Mouse (Mus musculus) hindbrain, embryonic 12.5 days (tissue): ENCODE results near the gene Snai1. TPM values are rescaled to one million over a fixed set of nuclear protein-coding genes. Genes with fewer than 3 reads are reported as not detected.

ENCODE experiments used
- ATAC-seq: fragments of 200-750 bp; cut with Nextera tagmentation; 2 replicates; pipeline ENCODE4 v1.8.0; 2017; ENCODE audit warnings: moderate TSS enrichment; ENCODE audit not compliant: low FRiP score
- H3K27ac ChIP-seq: fragments of 300-500 bp; sonication (generic); 2 replicates; pipeline ENCODE4 v1.5.1; 2016; ENCODE audit warnings: mild to moderate bottlenecking
- H3K27me3 ChIP-seq: fragments of 300-500 bp; sonication (generic); 2 replicates; pipeline ENCODE4 v1.6.1; 2016; ENCODE audit warnings: mild to moderate bottlenecking
- H3K36me3 ChIP-seq: fragments of 300-500 bp; sonication (generic); 2 replicates; pipeline ENCODE4 v1.6.1; 2016; ENCODE audit warnings: mild to moderate bottlenecking
- H3K4me1 ChIP-seq: fragments of 300-500 bp; sonication (generic); 2 replicates; pipeline ENCODE4 v1.6.1; 2016
- H3K4me2 ChIP-seq: fragments of 300-500 bp; sonication (generic); replicated peaks from 2 replicates; pipeline ENCODE4 v1.6.1; 2016; ENCODE audit warnings: mild to moderate bottlenecking
- H3K4me3 ChIP-seq: fragments of 300-500 bp; sonication (generic); 2 replicates; pipeline ENCODE4 v1.5.1; 2016; ENCODE audit warnings: mild to moderate bottlenecking
- H3K9ac ChIP-seq: fragments of 300-500 bp; sonication (generic); 2 replicates; pipeline ENCODE4 v1.6.1; 2016; ENCODE audit warnings: mild to moderate bottlenecking, moderate library complexity
- H3K9me3 ChIP-seq: fragments of 300-500 bp; sonication (generic); replicated peaks from 2 replicates; pipeline ENCODE4 v1.6.1; 2016; ENCODE audit warnings: mild to moderate bottlenecking
- WGBS: fragments of 180-500 bp; shearing (Covaris S2); methylation state at CpG from one replicate; pipeline ENCODE4 v1.1.7; 2016; 5-methylcytosine and 5-hydroxymethylcytosine counted together
- polyA plus RNA-seq: library from polyadenylated mRNA; unstranded; fragments of >200 nt; fragmentation: Nextera tagmentation; extraction: Ambion mirVana; gene quantifications from 2 replicates; pipeline ENCODE4 v1.2.1, GENCODE M21; 2016

Gene Snai1
- polyA plus RNA-seq, 1 experiment from 2014 or later: 30.1 TPM

DNA sequence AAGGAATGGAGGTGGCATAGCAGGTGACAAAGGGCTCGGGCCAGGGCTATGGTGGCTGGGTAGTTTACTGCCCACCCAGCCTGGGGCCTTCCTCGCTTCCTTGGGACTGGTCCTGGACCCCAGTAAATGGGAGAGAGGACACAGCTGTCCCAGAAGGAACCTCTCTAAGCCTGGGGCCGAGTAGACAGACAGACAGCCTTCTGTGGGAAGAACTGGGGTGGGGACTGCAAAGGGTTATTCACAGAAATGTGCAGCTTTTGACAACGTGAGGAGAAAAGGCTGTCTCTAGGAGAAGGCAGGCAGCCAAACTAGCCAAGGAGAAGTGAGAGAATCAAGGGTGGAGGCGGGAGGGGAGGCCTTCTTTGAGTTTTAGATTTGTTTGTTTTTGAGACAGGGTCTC lies 6.5 kb downstream of the Snai1 start:
- no peak overlapping the region for H3K4me2 ChIP-seq
- H3K27ac ChIP-seq: peak overlapping the region; percentile 77
- no peak overlapping the region for H3K9ac ChIP-seq

DNA sequence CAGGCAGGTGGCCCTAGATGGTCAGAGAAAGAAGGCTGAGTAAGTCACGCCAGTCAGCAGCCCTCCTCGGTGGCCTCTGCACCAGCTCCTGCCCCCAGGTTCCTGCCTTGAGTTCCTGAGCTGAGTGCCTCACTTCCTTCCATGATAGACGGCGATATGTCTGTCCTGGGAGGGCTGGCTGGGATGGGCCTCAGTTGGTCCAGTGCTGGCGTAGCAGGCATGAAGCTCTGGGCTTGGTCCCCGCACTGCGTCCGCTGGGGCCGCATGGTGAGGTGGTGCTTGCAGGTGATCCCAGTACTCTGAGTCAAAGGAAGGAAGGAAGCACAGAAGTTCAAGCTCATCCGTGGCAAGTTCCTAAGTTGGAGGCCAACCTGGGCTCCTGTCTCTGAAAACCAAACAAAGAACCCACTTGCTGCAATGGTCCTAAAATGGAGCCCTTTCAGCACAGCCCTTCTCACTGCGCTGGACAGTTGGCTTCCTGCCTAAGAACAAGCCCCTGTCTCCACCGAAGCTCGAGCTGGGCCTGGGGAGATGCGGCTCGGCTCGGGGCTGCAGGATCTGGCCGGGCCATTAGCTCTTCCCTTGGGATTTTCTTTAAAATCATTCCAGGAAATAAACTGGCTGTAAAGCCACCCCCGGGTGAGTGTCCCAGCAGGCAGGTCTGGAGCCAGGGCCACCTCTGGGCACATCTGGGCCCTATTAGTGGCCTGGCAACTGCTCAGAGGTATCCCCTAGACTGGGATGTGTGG lies 8.6 kb downstream of the Snai1 start:
- H3K4me1 ChIP-seq: peaks cover 26% of the 10 kb centered on the region
- no peaks in the 10 kb centered on the region for H3K9me3 ChIP-seq
- WGBS: 78% methylated on average over 18 of the region's 18 CpGs
- H3K27me3 ChIP-seq: peaks cover 9% of the 10 kb centered on the region; the same call in 1 of the 2 replicates
- H3K9ac ChIP-seq: no peak overlapping the region
- no peak overlapping the region for H3K4me2 ChIP-seq
- 0 out of 2 replicates have a peak, but pooled peaks cover 5% of the 10 kb centered on the region for H3K36me3 ChIP-seq
- 0 out of 2 replicates have a peak overlapping the region, but pooled peaks have one; percentile 1 for H3K27ac ChIP-seq
- no peak for ATAC-seq
- no peak overlapping the region for H3K4me3 ChIP-seq

More for the DNA sequence above, 6.5 kb downstream of the Snai1 start:
- no peak for ATAC-seq
- no peaks in the 10 kb centered on the region for H3K9me3 ChIP-seq
- WGBS: 63% methylated on average over 5 of the region's 5 CpGs
- H3K4me3 ChIP-seq: no peak overlapping the region
- 0 out of 2 replicates have a peak, but pooled peaks cover 5% of the 10 kb centered on the region for H3K36me3 ChIP-seq
- peaks cover 26% of the 10 kb centered on the region for H3K27me3 ChIP-seq
- H3K4me1 ChIP-seq: peaks cover 43% of the 10 kb centered on the region

DNA sequence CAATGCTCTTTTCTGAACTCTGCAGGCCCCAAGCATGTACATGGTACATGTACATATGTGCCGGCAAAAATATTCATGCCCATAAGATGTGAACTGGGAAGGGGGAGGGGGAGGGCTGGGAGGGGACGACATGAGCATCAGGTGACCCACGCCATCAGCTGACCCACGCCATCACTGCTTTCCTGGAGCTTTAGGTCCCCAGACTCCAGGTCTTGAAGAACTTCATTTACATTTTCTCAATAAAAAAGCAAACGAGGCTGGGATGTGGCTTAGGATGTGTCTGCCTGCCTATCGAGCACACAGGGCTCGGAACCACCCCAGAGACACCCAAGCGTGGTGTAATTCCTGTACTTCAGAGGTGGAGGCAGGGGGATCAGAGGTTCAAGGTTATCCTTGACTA lies 9.4 kb downstream of the Snai1 start:
- 76% methylated on average over 8 of the region's 8 CpGs for WGBS
- ATAC-seq: no peak
- H3K27ac ChIP-seq: no peak overlapping the region

DNA sequence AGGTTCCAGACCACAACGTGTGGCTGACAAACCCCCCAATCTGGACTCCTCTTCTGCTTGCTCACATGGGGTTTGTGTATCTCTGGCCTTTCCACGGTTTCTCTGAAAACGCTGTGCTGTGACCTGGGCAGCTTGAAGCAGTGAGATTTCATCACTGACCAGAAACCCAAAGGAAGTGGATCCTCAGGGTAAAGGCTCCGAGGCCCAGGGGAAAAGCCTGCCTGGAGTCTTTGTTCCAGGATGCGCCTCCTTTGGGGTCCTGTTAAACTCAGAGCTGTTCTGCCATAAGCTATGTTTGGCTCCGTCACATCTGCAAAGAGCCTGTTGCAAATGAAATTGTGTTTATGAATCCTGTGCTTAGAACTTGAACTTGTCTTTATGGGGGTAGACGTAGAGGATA lies 11.0 kb downstream of the Snai1 start:
- H3K4me1 ChIP-seq: peaks cover 10% of the 10 kb centered on the region

More for the DNA sequence above, 9.4 kb downstream of the Snai1 start:
- Histone ChIP-seq H3K9me3 (no peaks in the 10 kb centered on the region), H3K27me3 (peaks cover 2% of the 10 kb centered on the region; the same call in 1 of the 2 replicates), H3K4me1 (peaks cover 18% of the 10 kb centered on the region), H3K4me2 (no peak overlapping the region), H3K36me3 (0 out of 2 replicates have a peak, but pooled peaks cover under 1% of the 10 kb centered on the region), H3K9ac (no peak overlapping the region), H3K4me3 (no peak overlapping the region)

DNA sequence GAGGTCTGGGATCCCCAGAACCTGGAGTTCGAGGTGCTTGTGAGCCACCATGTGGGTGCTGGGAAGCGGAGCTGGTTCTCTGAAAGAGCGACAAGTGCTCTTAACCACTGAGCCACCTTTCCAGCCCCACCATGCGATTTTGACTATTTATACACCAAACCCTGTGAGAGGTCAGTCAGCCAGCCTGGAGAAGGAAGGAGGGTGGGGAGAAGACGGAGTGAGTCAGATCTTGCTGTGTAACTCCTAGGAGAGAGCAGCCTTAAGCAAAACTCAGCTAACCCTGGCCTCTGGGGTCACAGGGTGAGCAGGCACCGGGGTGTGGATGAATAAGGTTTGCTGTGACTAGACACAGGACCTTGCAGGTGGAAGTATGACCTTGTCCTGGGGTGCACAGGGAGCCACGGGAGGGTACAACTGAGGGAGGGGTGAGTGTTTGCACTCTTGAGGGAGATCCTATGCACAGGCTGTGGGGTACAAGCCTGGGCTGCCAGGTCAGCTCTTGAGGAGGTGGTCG lies 12.4 kb downstream of the Snai1 start:
- WGBS: 71% methylated on average over 8 of the region's 8 CpGs
- Histone ChIP-seq H3K27ac (no peak overlapping the region), H3K27me3 (peaks cover 2% of the 10 kb centered on the region; the same call in 1 of the 2 replicates), H3K4me3 (no peak overlapping the region), H3K4me1 (peaks cover 6% of the 10 kb centered on the region), H3K9ac (no peak overlapping the region), H3K4me2 (no peak overlapping the region), H3K9me3 (no peaks in the 10 kb centered on the region), H3K36me3 (no peaks in the 10 kb centered on the region)
- ATAC-seq: no peak

More for the DNA sequence above, 11.0 kb downstream of the Snai1 start:
- no peak for ATAC-seq
- Histone ChIP-seq H3K9me3 (no peaks in the 10 kb centered on the region), H3K27me3 (peaks cover 2% of the 10 kb centered on the region; the same call in 1 of the 2 replicates), H3K36me3 (no peaks in the 10 kb centered on the region), H3K27ac (no peak overlapping the region), H3K4me2 (no peak overlapping the region), H3K4me3 (no peak overlapping the region), H3K9ac (no peak overlapping the region)
- 89% methylated on average over 7 of the region's 7 CpGs for WGBS

DNA sequence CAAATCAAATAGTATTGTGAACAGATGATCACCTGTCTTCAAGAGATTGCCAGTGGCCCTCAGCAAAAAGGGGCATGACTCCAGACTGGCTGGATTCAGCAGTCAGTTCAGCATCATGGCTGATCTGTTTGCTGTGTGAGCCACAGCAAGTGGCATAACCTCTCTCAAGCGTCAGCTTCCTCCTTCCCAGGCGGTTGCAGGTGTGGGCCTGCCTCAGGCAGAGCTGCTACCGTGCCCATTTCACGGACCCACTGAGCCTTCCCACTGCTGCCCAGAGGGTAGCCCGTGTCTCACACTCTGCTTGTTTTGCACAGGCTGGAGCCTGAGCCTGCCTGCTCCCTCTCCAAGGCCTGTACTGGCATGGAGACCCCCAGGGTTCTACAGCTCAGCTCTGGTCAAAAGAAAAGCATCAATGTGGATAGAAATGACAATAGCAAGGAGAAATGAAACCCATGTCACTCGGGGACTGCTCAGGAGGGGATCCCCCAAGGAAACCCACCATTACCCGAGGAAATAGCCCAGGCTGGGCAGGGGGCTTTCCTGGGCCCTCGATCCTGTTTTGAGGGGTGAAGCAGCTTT lies 13.4 kb downstream of the Snai1 start:
- no peak overlapping the region for H3K9ac ChIP-seq
- H3K27ac ChIP-seq: no peak overlapping the region
- H3K36me3 ChIP-seq: no peaks in the 10 kb centered on the region
- peaks cover 6% of the 10 kb centered on the region for H3K4me1 ChIP-seq
- ATAC-seq: no peak
- H3K4me3 ChIP-seq: no peak overlapping the region
- H3K4me2 ChIP-seq: no peak overlapping the region
- no peaks in the 10 kb centered on the region for H3K9me3 ChIP-seq
- peaks cover 2% of the 10 kb centered on the region; the same call in 1 of the 2 replicates for H3K27me3 ChIP-seq
- WGBS: 74% methylated on average over 8 of the region's 8 CpGs

DNA sequence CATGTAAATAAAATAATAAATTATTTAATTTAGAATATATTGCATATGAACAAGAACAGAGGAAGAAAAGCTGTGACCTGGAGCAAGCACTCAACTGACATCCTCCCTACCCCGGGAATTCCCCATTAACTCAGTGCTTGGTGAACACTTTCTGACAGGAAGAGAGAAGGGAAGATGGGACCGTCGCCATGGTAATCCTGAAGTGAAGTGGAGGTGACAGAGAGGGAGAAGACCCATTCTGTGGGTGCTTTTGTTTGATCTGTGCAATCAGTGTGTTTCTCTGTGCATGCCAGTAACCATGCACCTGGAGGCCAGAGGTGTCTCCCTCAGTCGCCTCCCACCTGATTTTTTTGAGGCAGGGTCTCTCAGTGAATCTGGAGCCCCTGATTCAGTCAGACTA lies 14.3 kb downstream of the Snai1 start:
- peaks cover 6% of the 10 kb centered on the region for H3K4me1 ChIP-seq
- no peaks in the 10 kb centered on the region for H3K36me3 ChIP-seq
- H3K9me3 ChIP-seq: no peaks in the 10 kb centered on the region
- 84% methylated on average over 4 of the region's 4 CpGs for WGBS
- no peak overlapping the region for H3K4me2 ChIP-seq
- no peak overlapping the region for H3K27ac ChIP-seq
- no peak overlapping the region for H3K9ac ChIP-seq
- H3K27me3 ChIP-seq: peaks cover 2% of the 10 kb centered on the region; the same call in 1 of the 2 replicates
- no peak for ATAC-seq
- no peak overlapping the region for H3K4me3 ChIP-seq

DNA sequence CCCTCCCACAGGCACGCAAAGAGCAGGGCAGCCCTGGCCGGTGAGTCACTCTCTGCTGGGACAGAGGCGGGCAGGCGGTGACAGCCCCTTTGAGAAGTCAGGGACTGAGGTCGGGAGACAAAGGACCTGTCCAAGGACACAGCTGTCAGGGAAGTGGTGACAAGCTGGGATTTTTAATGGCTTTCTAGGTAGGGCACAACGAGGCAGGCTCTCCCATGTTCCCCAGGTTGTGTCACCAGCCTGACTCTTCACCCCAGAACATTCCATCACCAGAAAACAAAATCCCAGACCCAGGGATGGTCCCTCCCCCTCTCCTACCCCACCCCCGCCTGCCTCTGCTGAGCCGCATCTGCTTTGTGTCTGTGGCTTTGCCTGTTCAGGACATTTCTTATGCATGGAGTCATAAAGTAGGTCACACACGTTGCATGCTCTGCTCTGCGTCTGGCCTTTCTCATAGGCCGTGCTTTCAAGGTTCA lies 15.0 kb downstream of the Snai1 start:
- Histone ChIP-seq H3K9me3 (no peaks in the 10 kb centered on the region), H3K27me3 (peaks cover 2% of the 10 kb centered on the region; the same call in 1 of the 2 replicates), H3K4me1 (peaks cover 6% of the 10 kb centered on the region), H3K4me3 (no peak overlapping the region), H3K4me2 (no peak overlapping the region), H3K9ac (no peak overlapping the region), H3K27ac (no peak overlapping the region), H3K36me3 (no peaks in the 10 kb centered on the region)
- WGBS: 13% methylated on average over 11 of the region's 11 CpGs
- no peak for ATAC-seq

DNA sequence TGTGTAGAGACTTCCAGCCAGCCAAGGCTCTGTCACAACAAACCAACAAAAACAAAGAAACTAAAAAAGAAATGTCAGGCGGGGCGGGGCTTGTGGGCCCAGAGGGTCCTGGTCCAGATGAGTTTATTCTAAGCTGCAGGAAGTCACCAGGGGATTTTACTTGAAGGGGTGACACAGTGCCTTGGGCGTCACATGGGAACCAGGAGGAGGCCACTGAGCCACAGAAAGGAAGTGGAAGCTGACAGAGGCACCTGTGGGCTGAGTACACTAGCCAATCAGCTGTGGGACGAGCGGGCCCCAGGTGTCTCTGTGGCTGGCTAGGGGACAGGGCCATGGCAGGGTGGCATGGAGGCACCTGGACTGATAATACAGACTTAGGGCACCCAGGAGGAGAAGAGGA lies 17.8 kb downstream of the Snai1 start:
- Histone ChIP-seq H3K9me3 (no peaks in the 10 kb centered on the region), H3K4me3 (no peak overlapping the region), H3K36me3 (no peaks in the 10 kb centered on the region), H3K4me1 (peaks cover 19% of the 10 kb centered on the region), H3K27ac (no peak overlapping the region), H3K9ac (no peak overlapping the region), H3K4me2 (no peak overlapping the region), H3K27me3 (peaks cover 16% of the 10 kb centered on the region)
- 90% methylated on average over 5 of the region's 5 CpGs for WGBS
- ATAC-seq: no peak

DNA sequence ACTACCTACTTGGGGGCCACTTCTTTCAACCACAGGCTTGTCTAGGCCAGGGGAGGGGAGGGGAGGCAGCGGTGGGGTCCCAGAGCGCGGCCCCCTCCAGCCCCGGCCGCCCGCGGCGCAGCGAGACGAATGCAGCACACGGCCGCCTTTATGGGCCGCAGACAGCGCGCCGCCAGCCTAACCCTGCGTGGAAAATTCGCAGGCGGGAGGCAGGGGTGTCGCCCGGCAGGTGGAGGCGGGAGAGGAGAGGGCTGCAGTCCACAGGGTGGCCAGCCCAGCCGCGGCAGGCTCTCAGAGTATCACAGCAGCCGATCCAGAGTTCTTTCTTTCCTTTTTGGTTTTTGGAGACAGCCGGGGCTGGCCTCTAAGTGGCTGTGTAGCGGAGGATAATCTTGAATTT lies 21.4 kb downstream of the Snai1 start:
- peak overlapping the region; percentile 9; the same call in 1 of the 2 replicates for H3K4me3 ChIP-seq
- H3K4me1 ChIP-seq: peaks cover 39% of the 10 kb centered on the region
- peaks cover 20% of the 10 kb centered on the region for H3K27me3 ChIP-seq
- H3K27ac ChIP-seq: peak overlapping the region; percentile 9; the same call in 1 of the 2 replicates
- peak overlapping the region; percentile 47 for H3K4me2 ChIP-seq
- peak; percentile 51 for ATAC-seq
- H3K36me3 ChIP-seq: no peaks in the 10 kb centered on the region
- H3K9me3 ChIP-seq: no peaks in the 10 kb centered on the region
- peak overlapping the region; percentile 44 for H3K9ac ChIP-seq
- WGBS: 6% methylated on average over 27 of the region's 27 CpGs

DNA sequence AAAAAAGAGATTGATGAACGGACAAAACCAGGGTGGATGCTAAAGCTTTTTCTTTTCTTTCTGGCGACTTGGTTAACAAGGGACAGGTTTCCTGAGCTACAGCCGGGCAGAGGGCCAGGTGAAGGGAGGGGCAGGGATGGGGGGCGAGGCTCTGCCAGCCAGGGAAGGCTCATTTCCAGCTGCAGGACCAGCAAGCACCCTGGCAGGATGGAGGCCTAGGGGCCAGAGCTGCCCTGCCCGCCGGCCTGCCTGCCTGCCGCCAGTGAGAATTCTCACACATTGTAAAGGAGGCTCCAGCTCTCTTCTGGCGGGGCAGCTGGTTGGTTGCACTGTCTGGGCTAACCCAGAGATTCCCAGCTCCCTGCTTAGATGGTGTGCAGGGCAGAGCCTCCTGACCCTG lies 24.1 kb downstream of the Snai1 start:
- WGBS: 29% methylated on average over 8 of the region's 8 CpGs
- H3K36me3 ChIP-seq: no peaks in the 10 kb centered on the region
- no peaks in the 10 kb centered on the region for H3K9me3 ChIP-seq
- H3K4me3 ChIP-seq: no peak overlapping the region
- H3K4me1 ChIP-seq: peaks cover 53% of the 10 kb centered on the region
- ATAC-seq: no peak
- peak overlapping the region; percentile 31; the same call in 1 of the 2 replicates for H3K27ac ChIP-seq
- peaks cover 20% of the 10 kb centered on the region for H3K27me3 ChIP-seq
- no peak overlapping the region for H3K9ac ChIP-seq
- H3K4me2 ChIP-seq: no peak overlapping the region

DNA sequence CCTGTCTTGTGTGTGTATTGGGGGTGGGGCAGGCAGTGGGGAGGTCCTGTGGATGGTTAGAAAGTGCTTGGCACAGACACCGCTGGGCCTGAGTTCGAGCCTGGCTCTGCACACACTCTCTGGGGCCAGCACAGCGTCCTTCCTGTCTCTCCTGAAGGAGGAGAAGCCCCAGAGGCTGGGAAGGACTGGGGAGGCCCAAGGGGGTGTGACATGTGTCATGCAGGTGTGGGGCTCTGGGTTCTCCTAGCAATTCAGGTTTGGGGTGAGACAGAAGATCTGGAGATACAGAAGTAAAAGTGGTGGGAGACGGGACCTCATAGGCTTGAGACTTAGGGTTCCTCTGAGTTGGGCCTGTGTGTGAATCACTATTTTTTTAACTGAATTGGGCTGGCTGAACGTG lies 25.0 kb downstream of the Snai1 start:
- H3K9me3 ChIP-seq: no peaks in the 10 kb centered on the region
- no peaks in the 10 kb centered on the region for H3K36me3 ChIP-seq
- peaks cover 20% of the 10 kb centered on the region for H3K27me3 ChIP-seq
- no peak overlapping the region for H3K4me3 ChIP-seq
- 68% methylated on average over 5 of the region's 5 CpGs for WGBS
- ATAC-seq: no peak
- H3K27ac ChIP-seq: peak overlapping the region; percentile 17; the same call in 1 of the 2 replicates
- no peak overlapping the region for H3K9ac ChIP-seq
- H3K4me2 ChIP-seq: no peak overlapping the region
- H3K4me1 ChIP-seq: peaks cover 53% of the 10 kb centered on the region
